Mouse (Mus musculus) lung, adult 2 months (tissue): ENCODE results near the gene Tspan10.

Source experiments
- CTCF ChIP-seq: fragments of 200-500 bp; IDR thresholded peaks from 2 replicates; pipeline ENCODE4 v1.5.1; 2011; ENCODE audit warnings: mild to moderate bottlenecking, low read length, control low read depth; ENCODE audit not compliant: insufficient read depth
- POLR2A ChIP-seq: fragments of 200-500 bp; IDR thresholded peaks from 2 replicates; pipeline ENCODE4 v1.6.1; 2011; ENCODE audit warnings: low read depth, mild to moderate bottlenecking, control low read depth, low read length, borderline replicate concordance; ENCODE audit errors: extremely low read depth

DNA sequence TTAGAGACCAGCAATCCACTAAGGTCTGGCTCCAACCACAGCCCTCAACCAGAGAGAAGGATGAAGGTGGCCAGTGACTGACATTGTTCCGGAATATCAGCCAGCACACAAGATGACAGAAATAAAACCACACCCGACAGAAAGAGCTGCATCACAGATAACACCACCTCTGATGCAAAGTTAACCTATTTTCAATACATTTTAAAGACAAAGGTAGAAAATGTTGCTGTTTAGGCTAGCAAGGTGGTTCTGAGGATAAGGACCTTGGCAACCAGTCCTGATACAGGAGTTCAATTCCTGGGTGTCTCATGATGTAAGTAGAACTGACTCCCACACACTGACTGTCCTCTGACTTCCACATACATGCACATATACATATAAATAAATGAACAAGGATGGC, 43.1 kb upstream of the Tspan10 start:
- TF ChIP-seq CTCF (no peak), POLR2A (no peak)
